Mouse (Mus musculus): ENCODE measurements around the gene Cacna2d2.

The Cacna2d2 gene

GRCm38 (mm10) chr9:107541005-107541404, 141.6 kb downstream of the Cacna2d2 start:
- no peak for DNase-seq (ENCODE audit: low spot score)

DNA sequence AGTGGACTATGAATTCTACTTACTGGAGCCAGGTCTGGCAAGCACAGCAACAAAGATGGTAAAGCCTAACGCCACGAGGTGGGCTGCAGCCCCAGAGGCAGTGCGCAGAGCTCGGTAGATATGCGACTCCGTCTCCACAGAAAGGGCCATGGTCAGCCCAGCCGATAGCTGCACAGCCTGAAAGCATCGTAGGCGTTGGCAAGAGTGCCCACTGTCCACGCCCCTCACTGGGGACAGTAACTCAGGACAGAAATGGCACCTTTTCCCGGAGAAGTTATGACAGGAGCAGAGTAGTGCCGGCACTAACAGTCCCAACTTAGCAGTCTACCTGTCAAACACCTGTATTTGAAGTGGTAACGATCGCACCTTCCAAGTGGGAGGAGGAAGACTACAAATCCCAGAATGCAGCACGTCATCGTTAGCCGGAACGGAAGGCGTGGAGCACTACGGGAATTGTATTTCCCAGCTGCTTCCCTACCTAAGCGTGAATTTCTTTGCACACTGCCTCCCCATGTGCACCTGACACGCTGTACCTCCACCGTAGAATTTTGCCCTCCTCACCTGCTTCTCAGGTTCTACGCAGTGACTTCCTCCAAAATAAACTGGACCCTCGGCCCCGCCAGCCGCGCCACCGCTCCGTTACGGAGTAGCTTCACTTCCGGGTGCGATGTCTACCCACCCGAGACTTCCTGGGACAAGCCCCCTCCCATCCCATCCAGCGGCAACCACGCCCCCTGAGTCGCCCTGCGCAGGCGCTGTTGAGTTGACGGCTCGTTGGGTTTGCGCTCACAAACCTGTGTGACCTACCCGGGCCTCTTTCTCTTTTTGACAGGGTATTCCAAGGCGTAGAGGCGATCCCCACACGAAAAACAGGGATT, 142.3 kb downstream of the Cacna2d2 start, which contains the start of the genes Cyb561d2 and Nprl2:
TSS of gene Cyb561d2 (minus strand) at position 720 of the 878 bp plus-strand sequence.
TSS of gene Nprl2 (plus strand) at position 753 of the 878 bp plus-strand sequence.
- peak; percentile 94 for DNase-seq (ENCODE audit: low spot score)

GRCm38 (mm10) chr9:107542352-107542686, 142.9 kb downstream of the Cacna2d2 start:
- no peak for DNase-seq (ENCODE audit: low spot score)

DNA sequence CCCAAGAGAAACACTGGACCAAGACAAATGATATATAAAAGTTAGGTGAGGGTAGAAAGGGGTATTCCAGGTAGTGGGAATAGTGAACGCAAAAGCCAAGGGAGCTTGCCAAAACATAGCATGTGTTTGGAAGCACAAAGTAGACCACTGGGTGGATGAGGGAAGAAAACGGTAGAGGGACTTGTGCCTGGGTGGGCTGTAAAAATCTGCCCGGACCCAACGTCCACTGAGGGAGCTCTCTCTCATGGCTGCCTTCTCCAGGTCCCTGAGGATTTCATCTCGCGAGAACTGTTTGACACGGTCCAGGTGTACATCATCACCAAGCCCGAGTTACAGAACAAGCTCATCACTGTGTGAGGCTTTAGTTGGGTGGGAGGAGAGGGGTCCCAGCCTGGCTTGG, 143.3 kb downstream of the Cacna2d2 start:
- no peak for DNase-seq (ENCODE audit: low spot score)

- no peak for DNase-seq (ENCODE audit: low spot score)
Measured at GRCm38 (mm10) chr9:107543299-107543698, 143.9 kb downstream of the Cacna2d2 start.

- no peak for DNase-seq (ENCODE audit: low spot score)
Measured at GRCm38 (mm10) chr9:107544196-107544700, 144.8 kb downstream of the Cacna2d2 start.

DNA sequence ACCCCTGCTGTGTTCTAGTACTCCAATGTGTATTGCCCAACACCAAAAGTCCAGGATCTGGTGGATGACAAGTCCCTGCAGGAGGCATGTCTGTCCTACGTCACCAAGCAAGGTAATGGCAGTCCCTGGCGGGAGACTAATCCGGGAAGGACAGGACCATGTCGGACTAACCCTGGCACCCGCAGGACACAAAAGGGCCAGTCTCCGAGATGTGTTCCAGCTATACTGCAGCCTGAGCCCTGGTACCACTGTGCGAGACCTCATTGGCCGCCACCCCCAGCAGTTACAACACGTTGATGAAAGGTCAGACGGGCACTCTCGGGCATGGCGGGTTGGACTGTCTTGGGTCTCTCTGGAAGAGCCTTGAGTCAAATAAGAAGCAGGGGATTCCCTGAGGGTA, 145.3 kb downstream of the Cacna2d2 start:
- no peak for DNase-seq (ENCODE audit: low spot score)

DNA sequence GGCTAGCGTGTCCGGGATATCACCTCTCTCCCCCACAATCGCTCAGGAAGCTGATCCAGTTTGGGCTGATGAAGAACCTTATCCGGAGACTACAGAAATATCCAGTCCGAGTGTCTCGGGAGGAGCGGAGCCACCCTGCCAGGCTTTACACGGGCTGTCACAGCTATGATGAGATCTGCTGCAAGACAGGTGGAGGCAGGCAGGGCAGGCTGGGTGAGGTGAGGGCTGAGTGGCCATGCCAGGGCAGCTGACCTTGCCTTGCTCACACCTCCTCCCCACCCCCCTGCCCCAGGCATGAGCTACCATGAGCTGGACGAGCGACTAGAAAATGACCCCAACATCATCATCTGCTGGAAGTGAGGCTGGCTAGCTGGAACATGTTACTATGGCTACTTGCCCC, 145.8 kb downstream of the Cacna2d2 start:
- no peak for DNase-seq (ENCODE audit: low spot score)

- DNase-seq (ENCODE audit: low spot score) = peak; percentile 78
Measured at GRCm38 (mm10) chr9:107545602-107546001, 146.2 kb downstream of the Cacna2d2 start.

GRCm38 (mm10) chr9:107547026-107547425, 147.6 kb downstream of the Cacna2d2 start, which contains the start of gene Zmynd10:
Zmynd10 (plus strand) TSS chr9:107547298.
- peak; percentile 88 for DNase-seq (ENCODE audit: low spot score)

DNA sequence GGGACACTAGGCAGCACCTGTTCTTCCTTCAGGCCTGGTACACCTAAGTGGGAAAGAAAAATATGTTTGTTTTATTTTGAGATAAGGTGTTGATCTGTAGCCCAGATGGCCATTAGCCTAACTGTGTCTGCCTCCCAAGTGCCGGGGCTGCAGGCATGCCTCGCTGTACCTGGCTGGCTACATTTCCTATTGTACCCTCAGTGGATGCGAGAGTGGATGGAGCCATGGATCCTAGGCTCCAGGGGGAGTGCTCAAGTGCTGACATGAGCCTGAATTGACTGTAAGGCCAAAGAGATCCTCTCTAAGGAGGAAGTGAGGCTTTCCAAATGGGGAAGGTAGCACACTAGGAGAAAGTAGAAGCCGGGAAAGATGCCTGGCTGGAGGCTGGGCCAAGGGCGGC, 148.5 kb downstream of the Cacna2d2 start:
- no peak for DNase-seq (ENCODE audit: low spot score)

DNA sequence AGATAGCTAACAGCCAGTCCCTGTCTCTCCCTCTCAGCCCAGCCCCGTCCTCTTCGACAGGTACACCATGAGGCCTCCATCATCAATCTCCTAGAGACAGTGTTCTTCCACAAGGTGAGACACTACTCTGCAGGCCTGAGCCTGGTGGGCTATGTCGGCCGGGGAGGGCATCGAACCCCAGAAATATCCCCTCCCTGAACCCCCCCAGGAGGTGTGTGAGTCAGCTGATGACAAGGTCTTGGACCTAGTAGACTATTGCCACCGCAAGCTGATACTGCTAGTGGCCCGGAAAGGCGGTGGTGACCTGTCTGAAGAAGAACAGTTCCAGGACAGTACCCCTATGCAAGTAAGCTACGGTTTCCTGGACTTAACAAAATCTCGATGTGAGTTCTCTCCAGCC, 149.4 kb downstream of the Cacna2d2 start:
- DNase-seq (ENCODE audit: low spot score) = no peak

DNA sequence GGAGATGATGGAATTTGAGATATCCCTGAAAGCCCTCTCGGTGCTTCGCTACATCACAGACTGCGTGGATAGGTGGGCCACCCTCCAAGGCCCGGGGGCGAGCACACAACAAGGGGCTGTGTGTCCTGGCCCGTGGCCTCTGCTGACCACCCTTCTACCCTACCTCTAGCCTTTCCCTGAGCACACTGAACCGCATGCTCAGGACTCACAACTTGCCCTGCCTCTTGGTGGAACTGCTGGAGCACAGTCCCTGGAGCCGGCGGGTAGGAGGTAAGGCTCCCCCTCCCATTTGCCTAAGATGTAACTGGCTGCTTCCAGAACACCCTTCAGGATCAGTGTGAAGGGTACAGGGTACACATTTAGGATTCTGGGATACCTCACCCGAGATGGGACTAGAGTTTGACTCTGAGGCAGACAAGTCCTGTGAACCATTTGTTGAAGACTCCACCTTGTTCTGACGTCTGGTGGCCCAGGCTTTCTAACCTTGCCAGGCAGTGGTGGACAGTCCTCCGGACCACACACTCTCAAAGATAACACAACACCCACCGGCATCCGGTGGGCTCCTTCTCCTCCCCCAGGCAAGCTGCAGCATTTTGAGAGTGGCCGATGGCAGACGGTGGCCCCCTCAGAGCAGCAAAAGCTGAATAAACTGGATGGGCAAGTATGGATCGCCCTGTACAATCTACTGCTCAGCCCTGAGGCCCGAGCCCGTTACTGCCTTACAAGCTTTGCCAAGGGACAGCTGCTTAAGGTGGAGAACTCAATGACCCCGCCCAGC, 150.1 kb downstream of the Cacna2d2 start:
- DNase-seq (ENCODE audit: low spot score) = no peak

- DNase-seq (ENCODE audit: low spot score) = no peak
Measured at GRCm38 (mm10) chr9:107550491-107551116, 151.2 kb downstream of the Cacna2d2 start.

GRCm38 (mm10) chr9:107551117-107551889, 151.9 kb downstream of the Cacna2d2 start, which contains the start of gene Rassf1:
Rassf1 (plus strand) TSS chr9:107551555.
- no peak for DNase-seq (ENCODE audit: low spot score)

- DNase-seq (ENCODE audit: low spot score) = no peak
Measured at GRCm38 (mm10) chr9:107551890-107552355, 152.5 kb downstream of the Cacna2d2 start.

DNA sequence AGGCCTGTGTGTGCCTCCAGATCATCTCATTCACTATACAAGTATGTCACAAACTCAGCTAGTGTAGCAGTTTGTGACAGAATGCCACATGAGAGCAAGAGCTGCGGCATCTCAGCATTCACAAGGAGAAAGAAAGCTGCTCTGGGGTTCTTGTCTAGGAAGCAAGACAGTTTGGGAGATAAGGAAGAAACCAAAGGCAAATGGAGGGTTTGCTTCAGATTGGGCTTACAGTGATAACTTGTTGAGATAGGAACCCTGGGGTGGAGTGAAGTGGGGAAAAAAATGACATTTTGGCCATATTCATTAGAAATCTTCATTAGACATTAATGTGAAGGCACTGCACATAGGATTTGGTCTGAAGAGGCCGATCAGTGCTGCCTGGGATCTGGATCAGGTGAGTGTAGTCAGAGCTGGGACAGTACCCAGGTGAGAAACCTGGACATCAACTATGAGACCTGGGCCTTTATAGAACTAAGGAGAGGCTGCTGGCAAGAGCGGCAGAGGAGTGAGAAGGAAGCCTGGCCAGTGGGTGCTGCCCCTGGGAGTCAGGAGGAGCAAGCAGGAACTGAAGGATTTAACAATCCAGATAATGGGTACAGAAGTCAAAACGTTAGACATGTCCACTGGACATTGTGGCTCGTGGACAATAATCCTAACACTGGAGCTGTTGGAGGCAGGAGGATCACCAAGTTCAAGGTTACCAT, 153.4 kb downstream of the Cacna2d2 start:
- no peak for DNase-seq (ENCODE audit: low spot score)

DNA sequence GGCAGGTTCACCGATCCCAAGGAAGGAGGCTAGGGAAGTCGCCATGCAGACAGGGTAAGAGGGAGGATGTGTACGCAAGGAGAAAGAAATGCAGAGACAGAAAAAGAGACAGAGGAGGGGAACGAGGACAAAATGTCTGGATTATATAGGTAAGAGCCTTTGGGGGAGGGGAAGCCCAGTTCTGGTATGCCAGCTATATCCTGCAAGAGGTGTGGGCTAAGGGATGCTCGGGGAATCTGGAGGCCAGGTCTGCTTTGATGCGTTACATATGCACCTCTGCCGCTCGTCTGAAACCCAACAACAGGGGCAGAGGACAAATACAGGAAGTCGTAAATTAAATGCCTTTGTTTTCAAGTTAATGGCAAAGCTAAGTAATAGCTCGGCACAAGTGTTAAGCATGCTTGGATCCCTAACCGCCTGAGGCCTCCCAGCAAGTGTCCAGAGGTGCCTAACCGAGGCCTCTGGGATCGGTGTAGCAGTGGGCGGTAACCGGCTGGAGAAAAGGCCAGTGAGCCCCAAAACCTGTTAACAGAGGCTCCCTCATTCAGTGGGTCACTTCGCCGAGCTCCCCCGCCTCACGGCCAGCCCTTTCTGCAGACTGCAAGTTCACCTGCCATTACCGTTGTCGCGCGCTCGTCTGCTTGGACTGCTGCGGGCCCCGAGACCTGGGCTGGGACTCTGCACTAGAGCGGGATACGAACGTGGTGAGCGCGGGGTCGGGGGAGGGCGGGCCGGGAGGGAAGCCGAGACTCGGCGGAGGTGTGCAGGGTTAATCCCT, 154.3 kb downstream of the Cacna2d2 start:
- no peak for DNase-seq (ENCODE audit: low spot score)

DNA sequence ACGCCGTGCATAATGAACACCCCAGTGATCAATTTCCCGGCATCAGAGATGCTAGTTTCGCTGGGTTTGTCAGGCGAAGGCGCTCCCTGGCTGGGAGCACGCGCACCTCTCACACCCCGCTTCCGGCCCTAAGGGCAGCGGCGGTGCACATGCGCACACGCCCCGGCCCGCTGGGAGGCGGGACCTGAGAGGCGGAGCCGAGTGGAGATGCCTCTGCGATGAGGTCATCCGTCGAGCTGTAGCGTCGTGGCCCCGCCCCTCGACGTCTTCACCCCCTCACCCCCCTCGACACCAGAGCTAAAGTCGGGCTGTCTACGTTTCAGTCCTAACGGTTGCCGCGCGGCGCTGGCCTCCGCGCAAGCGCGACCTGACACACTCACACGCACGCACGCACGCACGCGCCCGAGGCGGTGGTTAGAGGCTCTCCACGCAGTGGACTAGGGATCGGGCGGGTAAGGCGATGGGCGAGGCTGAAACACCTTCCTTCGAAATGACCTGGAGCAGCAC, 155.0 kb downstream of the Cacna2d2 start:
- peak; percentile 95 for DNase-seq (ENCODE audit: low spot score)

DNA sequence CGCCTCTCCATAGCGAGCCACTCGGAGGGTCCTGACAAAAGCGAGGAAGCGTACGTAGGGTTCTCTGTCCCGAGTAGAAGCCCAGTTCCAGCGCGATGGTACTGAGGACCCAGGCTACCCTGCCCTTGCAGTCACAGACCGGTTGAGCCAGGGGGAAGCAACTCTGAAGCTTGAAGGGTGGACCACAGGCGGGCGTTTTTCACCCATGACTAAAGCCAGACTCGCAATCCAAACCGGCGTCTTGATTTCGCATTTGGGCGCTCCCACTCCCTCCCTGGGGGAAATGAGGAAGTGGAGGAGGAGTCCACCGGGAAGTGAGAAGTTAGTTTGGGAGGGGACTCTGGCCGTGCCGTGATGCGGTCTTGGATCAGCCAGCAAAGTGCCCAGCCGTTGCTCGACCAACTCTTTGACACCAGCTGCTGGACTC, 155.6 kb downstream of the Cacna2d2 start:
- DNase-seq (ENCODE audit: low spot score) = no peak
